Mouse (Mus musculus) testis, postnatal 10 days (tissue): ENCODE results near the gene Flot1.

Experiments
- DNase-seq: peaks from one replicate; pipeline ENCODE4 v3.0.0; 2021; ENCODE audit warnings: low spot score

The Flot1 gene

DNA sequence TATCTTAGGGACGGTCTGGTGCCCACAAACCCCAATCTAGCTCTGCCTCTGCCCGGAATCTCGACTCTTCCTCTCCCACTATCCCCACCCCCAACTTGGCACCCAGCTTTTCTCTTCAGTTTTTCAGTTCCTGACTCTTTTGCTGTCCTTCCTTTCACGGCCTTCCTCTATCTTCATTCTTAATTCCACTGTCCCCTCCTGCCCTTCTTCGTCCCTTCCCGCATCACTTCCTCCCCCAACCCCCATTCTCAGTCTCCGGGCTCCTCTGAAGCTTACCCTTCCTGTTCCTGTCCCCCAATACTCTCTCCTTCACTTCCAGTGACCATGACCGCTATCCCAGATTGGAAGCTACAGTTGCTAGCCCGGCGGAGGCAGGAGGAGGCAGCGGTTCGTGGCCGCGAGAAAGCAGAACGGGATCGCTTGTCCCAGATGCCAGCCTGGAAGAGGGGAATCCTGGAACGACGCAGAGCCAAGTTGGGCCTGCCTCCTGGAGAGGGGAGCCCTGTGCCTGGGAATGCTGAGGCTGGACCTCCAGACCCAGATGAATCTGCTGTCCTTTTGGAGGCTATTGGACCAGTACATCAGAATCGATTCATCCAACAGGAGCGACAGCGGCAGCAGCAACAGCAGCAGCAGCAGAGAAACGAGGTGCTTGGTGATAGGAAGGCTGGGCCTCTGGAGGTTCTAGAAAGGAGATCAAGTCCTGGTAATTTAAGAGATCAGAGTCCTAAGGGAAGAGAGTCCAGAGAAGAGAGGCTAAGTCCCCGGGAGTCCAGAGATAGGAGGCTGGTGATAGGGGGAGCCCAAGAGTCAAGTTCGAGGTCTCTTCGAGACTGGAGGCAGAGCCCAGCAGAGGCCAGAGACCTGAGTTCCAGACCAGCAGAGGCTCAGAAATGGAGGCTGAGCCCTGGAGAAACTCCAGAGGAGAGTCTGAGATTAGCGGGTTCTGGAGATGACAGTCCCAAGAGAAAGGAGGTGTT is 44.2 kb downstream of the Flot1 start:
- DNase-seq, result peak; percentile 58

DNA sequence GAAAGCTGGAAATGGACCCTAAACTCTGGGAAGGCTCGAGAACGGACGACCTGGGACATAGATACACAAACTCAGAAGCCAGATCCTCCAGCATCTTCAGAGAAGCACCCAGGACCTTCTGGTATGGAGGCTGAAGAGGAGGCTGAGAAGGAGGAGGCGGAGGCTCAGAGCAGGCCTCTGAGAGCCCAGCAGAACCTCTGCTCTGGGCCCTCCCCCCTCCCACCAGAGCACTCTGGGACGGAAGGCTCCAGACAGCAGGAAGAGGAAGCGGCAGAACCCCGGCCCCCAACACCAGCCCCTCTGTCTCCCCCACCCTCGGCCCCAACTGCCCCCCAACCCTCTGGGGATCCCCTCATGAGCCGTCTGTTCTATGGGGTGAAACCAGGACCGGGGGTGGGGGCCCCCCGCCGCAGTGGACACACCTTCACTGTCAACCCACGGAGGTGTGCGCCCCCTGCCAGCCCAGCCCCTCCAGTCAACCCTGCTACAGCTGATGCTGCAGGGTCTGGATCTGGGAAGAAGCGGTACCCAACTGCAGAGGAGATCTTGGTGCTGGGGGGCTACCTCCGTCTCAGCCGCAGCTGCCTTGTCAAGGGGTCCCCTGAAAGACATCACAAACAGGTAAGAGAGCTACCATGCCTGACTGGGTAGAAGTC is 45.3 kb downstream of the Flot1 start:
- no peak for DNase-seq

DNA sequence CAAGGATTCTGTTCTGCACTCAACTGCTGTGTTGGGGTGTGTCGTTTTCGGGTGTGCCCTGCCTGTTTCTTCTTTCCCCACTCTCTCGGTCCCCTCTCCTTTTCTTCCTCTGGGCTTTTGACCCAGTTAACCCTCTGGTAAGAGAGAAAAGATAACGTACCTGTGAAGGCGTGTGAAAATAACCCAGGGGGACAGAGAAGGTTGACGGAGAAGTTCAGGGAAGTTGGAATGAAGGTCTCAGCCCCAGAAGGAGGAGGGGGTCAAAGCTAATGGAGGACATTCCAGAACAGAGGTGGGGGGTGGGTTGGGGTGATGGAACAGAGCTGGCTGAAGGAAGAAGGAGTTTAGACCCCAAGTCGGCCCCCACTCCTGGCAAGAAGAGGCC is 45.9 kb downstream of the Flot1 start:
- DNase-seq, result no peak

DNA sequence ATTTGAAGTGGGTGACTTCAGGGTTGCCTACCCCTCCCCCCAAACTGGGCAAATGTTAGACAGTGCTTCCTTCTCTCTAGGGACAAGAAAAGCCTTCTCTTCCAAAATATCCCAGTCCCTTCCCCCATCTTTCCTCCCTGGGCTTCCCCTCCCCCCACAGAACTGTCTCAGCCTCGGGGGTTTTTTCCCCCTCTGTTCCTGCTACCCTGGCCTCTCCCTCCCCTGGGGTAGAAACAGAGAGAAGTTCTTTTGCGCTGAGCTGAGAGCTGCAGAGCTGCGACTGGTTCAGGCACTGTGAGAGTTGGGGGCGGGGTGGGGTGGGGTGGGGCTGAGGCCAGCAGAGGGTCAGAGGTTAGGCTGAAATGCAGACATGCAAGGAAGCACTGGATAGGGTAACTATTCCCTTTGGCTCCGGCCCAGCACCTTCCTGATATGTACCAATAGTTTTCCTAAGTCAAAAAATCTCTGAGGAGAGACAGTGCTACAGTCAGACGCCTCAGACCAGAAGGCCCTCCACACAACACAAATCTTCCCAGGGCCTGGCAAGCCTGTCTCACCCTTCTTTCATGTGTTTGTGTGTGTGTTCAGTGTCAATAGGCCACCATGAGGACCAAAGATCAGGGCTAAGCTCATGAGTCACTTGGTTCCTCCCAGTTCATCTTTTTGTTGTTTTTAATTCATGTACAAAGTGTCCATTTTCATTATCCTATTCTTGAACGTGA is 46.5 kb downstream of the Flot1 start:
- DNase-seq, result peak; percentile 65

DNA sequence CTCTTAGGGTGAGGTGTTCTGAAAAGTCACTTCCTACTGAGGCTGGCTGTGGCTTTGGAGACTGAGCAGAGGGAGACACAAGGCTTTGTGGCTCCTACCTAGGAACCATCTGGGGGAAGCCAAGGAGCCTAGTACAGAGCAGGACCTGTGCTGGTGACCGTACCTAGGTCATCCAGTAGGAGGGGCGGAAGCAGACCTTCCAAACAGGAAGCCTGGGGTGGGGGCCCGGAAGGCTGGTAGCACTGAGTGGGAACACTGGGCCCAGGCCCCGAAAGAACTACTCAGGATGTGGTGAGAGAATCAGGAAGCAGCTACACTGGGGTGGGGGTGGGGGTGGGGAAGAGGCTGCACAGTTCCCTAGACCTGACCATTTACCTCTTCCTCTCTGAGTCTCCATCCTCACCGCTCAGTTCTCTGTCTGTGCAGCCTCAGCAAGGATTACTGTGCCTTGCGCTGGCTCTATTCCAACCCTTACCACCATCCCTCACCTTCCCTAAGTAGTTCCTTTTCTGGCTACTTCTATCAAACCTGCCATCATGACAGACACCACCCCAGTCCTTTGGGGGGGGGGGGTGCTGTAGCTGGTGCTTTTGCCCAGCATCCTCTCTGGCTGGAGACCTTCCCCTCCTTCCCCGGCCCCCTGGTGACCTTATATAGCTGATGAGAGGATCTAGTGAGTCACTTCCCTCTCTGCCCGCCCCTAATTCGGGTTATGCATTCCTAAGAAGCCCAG is 47.3 kb downstream of the Flot1 start:
- DNase-seq, result no peak

DNA sequence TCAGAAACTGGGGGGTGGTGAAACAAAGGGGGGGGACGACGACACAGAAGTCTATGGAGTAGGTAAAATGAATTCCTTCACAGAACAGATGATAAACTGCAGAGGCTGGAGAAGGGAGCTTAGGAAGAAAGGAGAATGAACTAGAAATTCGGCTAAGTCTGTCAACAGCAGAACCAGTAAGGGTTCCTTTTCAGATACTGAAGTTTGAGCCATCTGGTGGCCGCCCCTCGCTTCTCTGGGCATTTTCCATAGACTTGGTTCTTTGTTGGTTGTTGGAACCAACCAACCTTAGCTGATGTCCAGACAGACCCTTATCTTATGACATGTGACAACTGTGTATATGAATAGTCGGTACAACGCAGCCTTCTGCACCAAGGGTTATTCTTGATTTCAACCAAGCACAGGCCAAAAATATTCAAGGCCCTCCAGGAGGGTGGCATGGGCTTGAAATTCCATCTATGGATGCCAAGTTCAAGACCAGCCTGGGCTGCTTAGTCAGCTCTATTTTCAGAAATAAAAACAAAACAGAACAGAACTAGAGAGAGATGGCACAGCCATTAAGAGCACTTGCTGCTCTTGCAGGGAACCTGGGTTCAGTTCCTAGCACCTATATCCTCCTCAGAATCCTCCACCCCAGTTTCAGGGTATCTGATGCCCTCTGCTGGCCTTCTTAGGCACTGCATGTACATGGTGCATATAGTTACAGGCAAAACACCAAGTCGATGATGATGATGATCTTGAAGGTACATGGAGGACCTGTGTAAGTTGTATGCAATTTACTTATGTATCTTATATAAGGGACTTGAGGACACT is 48.1 kb downstream of the Flot1 start:
- peak; percentile 72 for DNase-seq

DNA sequence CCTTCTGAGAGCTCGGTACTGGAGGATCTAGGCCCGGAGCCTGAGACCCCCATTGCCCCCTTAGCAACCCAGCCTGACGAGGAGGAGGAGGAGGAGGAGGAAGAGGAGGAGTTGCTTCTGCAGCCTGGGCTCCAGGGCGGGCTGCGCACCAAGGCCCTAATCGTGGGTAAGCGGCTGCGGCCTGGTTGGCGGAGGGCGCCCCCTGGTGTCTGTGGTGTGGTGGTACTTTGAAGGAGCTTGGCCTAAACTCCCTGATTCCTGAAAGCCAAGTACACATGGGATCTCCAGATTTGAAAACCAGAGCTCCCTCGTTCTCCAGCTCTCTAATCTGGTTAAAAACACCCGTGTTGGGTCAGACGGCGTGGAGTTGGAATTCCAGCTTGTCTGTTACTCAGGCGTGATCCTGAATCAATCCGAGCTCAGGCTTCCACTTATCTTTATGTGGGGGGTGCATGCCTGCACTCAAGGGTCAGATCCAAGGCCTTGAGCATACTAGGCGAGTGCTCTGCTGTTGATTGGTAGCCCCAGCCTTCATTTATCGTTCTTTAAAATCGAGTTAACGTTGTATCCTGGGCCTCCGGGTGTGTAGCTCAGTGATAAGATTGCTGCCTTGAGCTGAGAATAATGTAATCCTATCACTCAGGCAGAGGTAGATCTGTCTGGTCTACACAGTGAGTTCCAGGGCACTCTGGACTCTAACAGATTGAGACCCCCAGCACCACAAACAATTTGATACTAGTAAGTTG is 50.9 kb downstream of the Flot1 start:
- DNase-seq, result peak; percentile 96

DNA sequence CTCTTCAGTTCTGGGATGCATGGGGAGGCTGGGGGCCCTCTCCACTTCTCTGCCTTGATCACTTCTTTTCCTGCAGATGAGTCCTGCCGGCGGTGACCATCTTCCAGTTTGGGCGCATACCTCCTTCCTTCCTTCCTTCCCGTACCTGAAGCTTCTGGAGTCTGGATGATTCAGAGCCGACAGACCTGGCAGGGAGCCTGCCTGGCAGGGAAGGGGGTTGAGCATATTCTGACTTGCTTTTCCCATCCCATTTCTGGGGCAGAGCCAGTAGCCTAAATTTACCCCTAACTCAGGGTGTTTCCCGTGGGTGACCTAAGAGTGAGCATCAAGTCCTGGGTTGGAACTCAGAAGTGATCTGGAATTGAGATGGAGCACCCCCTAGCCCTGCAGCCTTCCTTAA is 51.7 kb downstream of the Flot1 start:
- DNase-seq, result no peak

DNA sequence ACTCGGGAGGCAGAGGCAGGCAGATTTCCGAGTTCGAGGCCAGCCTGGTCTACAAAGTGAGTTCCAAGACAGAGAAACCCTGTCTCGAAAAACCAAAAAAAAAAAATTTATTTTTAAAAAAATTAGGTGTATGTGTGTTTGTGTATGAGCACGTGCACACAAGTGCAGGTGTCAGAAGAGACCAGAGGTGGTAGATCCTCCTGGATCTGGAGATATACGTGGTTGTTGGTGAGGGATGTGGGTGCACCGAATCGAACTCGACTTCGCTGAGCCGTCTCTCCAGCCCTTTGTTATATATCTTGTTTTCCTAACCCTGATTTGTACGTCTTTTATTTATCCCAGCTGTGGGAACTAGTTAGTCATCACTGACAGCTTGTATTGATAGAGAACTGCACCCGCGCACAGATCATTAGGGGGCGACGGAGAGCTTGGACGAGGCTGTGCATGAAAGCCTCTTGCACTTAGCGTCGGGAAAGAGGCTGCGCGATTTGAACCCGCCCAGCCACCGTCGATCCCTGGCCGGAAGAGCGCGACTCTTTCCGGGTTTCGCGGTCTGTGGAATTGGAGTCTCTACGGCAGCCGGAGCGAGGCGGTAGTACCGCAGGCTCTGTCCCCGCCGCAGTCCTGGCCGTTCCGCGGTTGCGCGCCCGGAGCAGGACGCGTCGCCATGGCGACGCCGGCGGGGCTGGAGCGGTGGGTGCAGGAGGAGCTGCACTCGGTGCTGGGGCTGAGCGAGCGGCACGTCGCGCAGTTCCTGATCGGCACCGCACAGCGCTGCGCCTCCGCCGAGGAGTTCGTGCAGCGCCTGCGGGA is 56.4 kb downstream of the Flot1 start, which contains the start of gene Dhx16:
Dhx16 (plus strand) TSS at position 575 of the 813 bp plus-strand sequence.
- peak; percentile 98 for DNase-seq
